Mouse (Mus musculus) lung, postnatal 14 days (tissue): ENCODE results near the gene Ak6.

Experiments
- DNase-seq: peaks from one replicate; pipeline ENCODE4 v3.0.0; 2021

Ak6 gene

DNA sequence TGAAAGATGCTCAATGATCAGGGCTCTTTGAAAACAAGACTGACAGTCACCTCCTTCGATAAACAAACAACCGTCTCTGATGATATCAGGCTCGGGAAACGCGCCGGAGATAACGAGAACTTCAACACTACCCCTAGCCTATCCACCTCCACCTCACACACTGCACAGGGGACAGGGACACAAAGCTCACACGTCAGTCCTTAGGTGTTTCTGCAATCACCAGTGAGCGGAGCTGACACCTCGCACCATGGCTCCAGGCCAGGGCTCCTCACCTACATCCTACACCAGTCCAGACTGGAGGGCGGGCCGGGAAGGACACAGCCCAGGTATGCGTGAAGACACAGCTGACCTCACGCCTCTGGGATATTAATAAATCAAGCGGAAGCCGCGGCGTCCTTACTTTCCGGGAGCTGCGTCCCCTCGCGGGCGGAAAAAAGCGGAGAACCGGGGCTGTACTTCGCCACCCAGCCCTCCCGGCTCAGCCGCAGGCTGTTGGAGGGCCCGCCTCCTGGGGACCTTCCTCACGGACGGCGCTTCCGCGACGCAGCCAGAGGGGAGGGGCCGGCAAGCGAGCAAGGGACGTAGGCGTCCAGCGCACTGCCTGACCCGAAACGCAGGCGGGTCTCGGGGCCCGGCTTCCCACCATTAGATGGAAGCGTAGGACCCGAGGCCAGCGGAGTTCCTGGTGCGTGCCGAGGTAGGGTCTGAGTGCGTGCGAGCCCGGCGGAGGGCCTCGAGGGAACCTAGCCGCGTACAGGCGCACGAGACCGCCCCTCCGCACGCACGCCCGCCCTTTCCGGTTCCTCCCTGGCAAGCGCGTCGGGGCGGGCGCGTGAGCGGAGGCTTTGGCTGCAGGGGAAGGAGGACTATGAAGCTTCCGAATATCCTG is at the start of gene Ak6, which contains the start of gene Rad17:
Gene Ak6, plus strand, starts transcription at position 430 of the 889 bp plus-strand sequence.
Gene Rad17, minus strand, starts transcription at position 502 of the 889 bp plus-strand sequence.
- DNase-seq = peak; percentile 94

DNA sequence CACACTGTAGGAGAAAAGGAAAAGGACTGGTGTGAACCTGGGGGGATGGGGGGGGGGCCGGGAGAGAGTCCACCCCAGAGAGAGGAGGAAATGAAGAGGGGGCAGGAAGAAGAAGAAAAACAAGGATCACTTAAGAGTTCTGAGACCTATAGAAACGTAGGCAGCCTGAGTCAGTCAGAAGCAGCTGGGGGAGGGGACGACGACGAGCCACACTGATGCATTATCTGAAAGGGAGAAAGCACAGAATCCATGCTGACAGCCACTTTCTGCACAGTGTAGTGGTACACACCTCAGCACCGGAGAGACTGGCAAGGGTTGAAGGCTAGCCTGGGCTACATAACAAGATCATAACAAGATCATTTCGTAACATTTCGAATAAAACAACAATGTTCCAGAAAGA is 49.7 kb upstream of the Ak6 start:
- no peak for DNase-seq

- no peak for DNase-seq
These were observed 48.4 kb upstream of the Ak6 start for GRCm38 (mm10) chr13:100602239-100602902.

DNA sequence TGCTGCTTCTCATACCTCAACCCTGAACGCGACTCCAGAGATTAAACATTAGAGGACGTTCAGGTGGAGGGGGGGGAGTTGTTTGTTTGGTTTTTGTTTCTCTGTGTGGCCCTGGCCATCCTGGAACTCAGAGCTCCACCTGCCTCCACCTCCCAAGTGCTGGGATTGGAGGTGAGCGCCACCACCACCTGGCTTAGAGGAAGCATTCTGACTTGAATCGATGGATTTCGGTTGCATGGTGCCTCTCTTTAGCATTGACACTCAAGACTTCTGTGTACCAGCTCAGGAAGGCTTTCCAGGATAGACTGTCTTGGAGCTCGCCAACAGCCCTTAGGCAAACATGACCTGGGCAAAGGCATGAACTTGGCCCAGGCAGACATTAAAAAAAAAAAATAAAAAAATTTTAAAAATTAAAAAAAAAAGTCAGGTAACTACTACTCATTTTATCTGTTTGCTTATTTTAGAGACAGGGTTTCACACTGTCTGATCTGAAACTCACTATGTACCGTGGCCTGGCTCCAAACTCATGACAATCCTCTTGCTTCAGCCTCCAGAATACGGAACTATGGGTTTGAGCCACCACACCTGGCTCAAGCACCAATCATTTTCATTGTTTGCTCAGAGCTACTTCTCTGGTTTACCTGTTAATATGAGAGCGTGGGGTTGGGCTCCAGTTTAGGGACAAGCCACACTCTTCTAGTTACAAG is 47.6 kb upstream of the Ak6 start:
- DNase-seq = no peak

DNA sequence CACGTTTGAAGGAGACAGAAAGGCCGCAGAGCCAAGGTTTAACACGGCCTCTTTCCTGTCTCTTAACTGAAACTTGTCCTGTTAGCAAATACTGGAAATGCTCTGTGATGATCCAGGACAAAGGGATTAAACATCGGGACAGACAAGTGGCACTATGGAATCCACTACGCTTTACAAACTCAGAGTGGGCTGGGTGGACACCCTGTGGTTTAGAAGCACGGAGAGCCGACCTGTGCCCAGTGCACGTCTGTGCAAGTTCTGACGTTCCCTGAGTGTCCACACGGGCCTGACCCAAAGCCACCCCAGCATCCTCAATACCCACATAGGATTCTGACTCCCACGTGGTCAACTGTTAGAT is 47.1 kb upstream of the Ak6 start:
- no peak for DNase-seq

- DNase-seq = no peak
These were observed 44.9 kb upstream of the Ak6 start for GRCm38 (mm10) chr13:100605845-100606244.

GRCm38 (mm10) chr13:100607756-100608155 is 43.0 kb upstream of the Ak6 start:
- DNase-seq = no peak

DNA sequence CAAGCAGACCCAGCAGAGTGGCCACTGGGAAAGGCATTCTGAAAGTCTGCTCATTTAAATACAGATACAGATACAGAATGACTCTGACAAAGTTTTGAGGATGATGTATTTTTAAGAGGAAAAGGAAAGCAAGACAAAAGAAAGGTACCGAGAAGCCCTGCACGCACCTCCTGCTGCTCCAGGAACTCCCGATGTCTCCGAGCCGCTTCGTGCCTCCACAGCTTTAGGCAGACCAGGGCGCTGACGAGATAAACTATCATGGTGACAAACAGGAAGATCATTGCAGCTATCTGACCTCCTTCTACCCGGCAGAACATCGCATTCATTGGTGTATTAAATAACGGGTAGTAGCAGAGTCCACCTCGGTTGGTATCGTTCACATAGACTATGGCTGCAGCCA is 39.5 kb upstream of the Ak6 start:
- DNase-seq = no peak

DNA sequence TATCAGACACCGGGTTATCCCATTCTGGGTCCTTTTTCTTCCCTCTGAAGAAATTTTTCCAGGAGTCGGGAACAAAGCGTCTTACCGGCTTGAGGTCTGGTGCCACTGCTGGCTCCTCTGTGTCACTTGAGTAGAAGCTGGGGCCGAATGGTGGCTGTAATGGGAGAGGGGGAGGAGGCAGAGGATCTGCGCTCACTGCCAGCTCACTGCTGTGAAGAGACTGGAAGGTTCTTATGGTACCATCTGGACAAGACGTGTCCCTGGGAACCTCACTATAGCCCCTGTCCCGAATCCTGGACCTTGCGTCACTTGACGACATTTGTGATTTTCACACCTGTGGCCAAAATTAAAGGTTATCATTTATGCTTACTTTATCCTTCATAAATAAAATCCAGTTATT is 38.5 kb upstream of the Ak6 start:
- no peak for DNase-seq

GRCm38 (mm10) chr13:100612903-100613302 is 37.9 kb upstream of the Ak6 start:
- no peak for DNase-seq

DNA sequence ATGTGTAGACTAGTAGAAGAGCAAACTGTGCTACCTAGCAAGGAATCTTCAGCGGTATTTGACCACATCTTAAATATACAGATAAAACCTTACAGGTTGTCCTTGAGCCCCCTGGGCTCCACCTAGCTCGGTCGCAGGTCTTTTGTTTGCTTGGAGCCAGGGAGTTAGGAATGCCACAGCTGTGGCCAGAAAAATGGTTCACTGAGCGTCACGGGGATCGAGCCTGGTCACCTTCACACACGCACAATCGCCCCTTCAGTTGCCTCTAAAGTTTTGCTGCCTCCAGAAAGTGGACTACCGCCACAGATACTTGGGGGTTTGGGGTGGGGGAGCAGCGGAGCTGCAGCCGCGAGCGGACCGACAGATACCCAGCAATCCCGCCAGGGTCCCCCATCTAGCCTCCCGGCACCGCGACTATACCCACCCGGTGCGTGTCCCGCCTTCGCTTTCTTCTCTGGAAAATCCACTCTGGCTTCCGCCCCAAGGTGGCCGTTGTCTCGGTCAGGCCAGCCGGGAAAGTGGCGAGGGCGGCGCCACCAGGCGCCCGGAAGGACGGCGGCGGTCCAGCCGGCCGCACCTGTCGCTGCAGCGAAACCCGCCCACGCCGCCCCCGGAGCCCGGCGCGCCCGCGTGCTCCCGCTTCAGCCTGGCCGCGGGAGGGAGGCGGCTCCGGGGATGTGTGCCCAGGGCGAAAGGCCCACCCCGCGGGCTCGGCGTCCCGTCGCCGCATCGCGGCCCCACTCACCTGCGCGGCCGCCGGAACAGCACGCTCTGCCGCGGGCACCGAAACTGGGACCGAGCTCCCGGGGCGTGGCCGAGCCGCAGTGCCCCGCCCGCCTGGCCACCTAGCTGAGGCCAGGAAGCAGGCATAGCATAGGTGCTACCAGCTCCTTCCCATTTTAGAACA is 34.3 kb upstream of the Ak6 start, which contains the start of gene Marveld2:
Gene Marveld2, minus strand, starts transcription at position 791 of the 907 bp plus-strand sequence.
- DNase-seq = peak; percentile 63

- DNase-seq = no peak
These were observed 33.2 kb upstream of the Ak6 start for GRCm38 (mm10) chr13:100617583-100617982.

- no peak for DNase-seq
These were observed 28.5 kb upstream of the Ak6 start for GRCm38 (mm10) chr13:100622241-100622640.

GRCm38 (mm10) chr13:100634106-100634691 is 16.6 kb upstream of the Ak6 start:
- no peak for DNase-seq

GRCm38 (mm10) chr13:100642471-100643209 is 8.1 kb upstream of the Ak6 start:
- no peak for DNase-seq

DNA sequence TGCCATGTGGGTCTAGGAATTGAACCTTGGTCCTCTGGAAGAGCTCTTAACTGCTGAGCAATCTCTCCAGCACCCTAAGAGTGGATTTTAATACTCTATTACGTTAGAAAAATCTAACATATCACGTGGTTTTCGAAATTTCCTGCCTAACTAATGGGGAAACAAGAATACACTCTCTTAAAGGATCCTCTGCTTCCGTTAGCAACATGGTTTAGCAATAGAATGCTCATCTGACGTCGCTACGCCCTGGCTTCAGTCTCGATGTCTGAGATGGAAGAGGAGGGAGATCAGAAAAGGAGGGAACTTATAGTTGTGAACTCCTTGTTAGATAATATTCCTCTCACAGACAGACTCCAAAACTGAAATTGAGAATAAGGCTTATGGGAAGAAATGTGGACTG is 2.6 kb upstream of the Ak6 start:
- DNase-seq = no peak

- DNase-seq = no peak
These were observed 834 bp downstream of the Ak6 start, which contains the start of gene Taf9 for GRCm38 (mm10) chr13:100651439-100652186. Gene Taf9 (plus strand): TSS chr13:100651579.

DNA sequence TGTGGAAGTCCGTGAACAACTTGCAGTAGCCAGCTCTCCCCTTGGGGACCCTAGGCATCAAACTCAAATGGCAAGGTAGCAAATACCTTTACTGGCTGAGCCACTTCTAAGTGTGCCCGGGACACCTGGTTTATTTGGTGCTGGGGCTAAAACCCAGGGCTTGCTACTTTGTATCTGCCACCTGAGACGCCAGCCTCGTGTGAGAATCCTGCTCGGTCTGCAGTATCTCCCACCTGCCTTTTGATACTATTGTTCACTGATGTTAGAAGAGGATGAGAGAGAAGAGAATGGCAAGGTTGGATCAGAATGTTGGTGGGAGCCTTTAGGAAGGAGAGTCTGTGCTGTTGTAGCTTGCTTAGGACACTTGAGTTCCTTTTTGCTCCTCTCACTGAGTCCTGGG is 7.3 kb downstream of the Ak6 start:
- DNase-seq = no peak

DNA sequence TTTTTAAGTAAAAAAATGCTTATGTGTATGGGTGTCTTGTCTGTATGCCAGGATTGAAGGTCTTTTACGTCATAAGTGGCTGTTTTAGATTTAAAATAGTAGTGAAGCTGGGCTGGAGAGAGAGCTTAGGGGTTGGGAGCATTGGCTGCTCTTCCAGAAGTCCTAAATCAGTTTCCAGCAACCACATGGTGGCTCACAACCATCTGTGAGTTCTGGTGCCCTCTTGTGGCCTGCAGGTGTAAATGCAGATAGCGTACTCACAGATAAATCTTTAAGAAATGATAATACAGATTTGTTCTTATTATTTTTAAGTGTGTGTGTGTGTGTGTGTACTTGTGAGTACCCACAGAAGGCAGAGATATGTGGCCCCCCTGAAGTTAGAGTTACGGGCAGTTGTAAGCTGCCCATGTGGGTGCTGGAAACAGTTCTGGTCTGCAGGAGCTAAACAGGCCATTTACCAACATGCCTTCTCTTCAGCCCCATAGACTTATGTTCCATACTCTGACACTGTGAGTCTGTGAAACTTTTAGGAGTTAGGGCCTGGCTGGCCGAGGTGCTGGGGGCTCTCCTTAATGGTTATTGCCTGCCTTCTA is 9.2 kb downstream of the Ak6 start:
- peak; percentile 71 for DNase-seq
